In the genomic region with DNA sequence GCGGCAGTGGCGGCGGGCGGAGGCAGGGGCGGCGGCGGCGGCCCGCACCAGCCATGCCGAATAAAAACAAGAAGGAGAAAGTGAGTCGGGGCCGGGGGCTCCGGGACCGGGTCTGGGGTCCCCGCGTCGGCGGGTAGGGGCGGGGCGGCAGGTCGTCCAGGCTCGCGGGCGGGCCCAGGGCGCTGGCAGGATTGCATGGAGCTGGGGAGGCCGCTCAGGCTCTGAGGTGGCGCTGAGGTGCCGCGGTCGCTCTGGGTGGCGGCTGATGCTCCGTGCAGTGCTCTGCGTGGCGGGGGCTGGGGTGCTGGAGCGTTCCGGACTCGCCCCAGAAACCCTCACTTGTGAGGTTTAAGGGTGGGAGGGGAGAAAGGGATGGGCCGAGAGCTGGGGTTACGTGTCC, we compare ENCODE assay signal across 8 mouse cellular contexts. TPM values are rescaled to one million over a fixed set of nuclear protein-coding genes. Genes with fewer than 3 reads are reported as not detected.
DNase-seq lines count a peak whose midpoint lies in the region; ATAC-seq and TF ChIP-seq lines count a peak whose summit lies in the region.

No protein-coding gene starts in this region.

- H3K9ac ChIP-seq in ES-E14 (ENCODE audit: insufficient read depth, low read depth, low read length, poor library complexity, severe bottlenecking) = peak overlapping the region; percentile 77
- H3K9ac ChIP-seq in heart, postnatal 0 days (replicated peaks; ENCODE audit: low read depth, low read length) = peak overlapping the region; percentile 74

- no peak for TF ChIP-seq POLR2A in embryonic fibroblast, embryonic 13.5 days (IDR thresholded peaks at IDR 0.05; ENCODE audit: low read depth, low read length)

- DNase-seq in ES-E14 (ENCODE audit: low read depth, low spot score) = no peak
- DNase-seq in adrenal gland, postnatal 25 days = peak; percentile 62
- DNase-seq in heart, postnatal 0 days (ENCODE audit: low spot score) = no peak
- peak; percentile 53 to 73 for DNase-seq in kidney, postnatal 25 days
- DNase-seq in lung, postnatal 4 days = peak; percentile 59 to 72
- DNase-seq in right cerebral cortex, postnatal 25 days = peak; percentile 65
- peak; percentile 26 for DNase-seq in yolk sac, embryonic 10.5 days (ENCODE audit: low spot score)

- in situ Hi-C loops in ES-E14 (cut with MboI; ENCODE audit: low sequenced_read_pairs in 2 of 2, unreplicated experiment in 2 of 2) = loop anchor here in 1 of 2 experiments (25.0 kb wide), 1 partner anchor 390 kb away; the partner anchor contains the start of gene Mok

- peaks cover 0 to 2% of the 10 kb centered on the region in 2 experiments; a peak in 1 of 4 replicates for H3K4me1 ChIP-seq in ES-E14 (ENCODE audit: control insufficient read depth in 2 of 2, insufficient read depth in 2 of 2, low read length in 2 of 2, poor library complexity in 1 of 2)
- no peaks in the 10 kb centered on the region; the same call in 1 of the 2 replicates for H3K4me1 ChIP-seq in embryonic fibroblast, embryonic 13.5 days (ENCODE audit: control insufficient read depth, insufficient read depth, low read length)
- peaks cover 8% of the 10 kb centered on the region; the same call in 1 of the 2 replicates for H3K4me1 ChIP-seq in heart, postnatal 0 days (ENCODE audit: control insufficient read depth, insufficient read depth)

- H3K9me3 ChIP-seq in ES-E14 (ENCODE audit: control insufficient read depth, insufficient read depth, low read depth, low read length) = no peaks in the 10 kb centered on the region
- H3K9me3 ChIP-seq in heart, postnatal 0 days (replicated peaks; ENCODE audit: control insufficient read depth, low read length) = no peaks in the 10 kb centered on the region

- H3K27ac ChIP-seq in ES-E14 (ENCODE audit: insufficient read depth, low read depth, low read length, poor library complexity, severe bottlenecking) = peak overlapping the region; percentile 10; the same call in 1 of the 2 replicates
- H3K27ac ChIP-seq in embryonic fibroblast, embryonic 13.5 days (ENCODE audit: insufficient read depth, low read length) = no peak overlapping the region
- peak overlapping the region; percentile 69 for H3K27ac ChIP-seq in heart, postnatal 0 days (ENCODE audit: low read depth)

- 2% methylated on average over 29 of the region's 39 CpGs for WGBS in heart, postnatal 0 days

- TF ChIP-seq CTCF in embryonic fibroblast, embryonic 13.5 days (IDR thresholded peaks at IDR 0.05; ENCODE audit: borderline replicate concordance, insufficient read depth, low read length) = no peak
- no peak for TF ChIP-seq CTCF in heart, postnatal 0 days (IDR thresholded peaks at IDR 0.05; ENCODE audit: low read depth)

- peaks cover 9% of the 10 kb centered on the region; the same call in 1 of the 2 replicates for H3K36me3 ChIP-seq in ES-E14 (ENCODE audit: control insufficient read depth, insufficient read depth, low read length, poor library complexity, severe bottlenecking)
- H3K36me3 ChIP-seq in heart, postnatal 0 days (replicated peaks; ENCODE audit: control insufficient read depth, insufficient read depth, low read length) = no peaks in the 10 kb centered on the region

- H3K27me3 ChIP-seq in heart, postnatal 0 days (ENCODE audit: control insufficient read depth, insufficient read depth, low read length) = no peaks in the 10 kb centered on the region

- 0 out of 2 replicates have a peak, but pooled peaks have one; percentile 24 for ATAC-seq in heart, postnatal 0 days (ENCODE audit: insufficient read depth, low read depth)

- TF ChIP-seq EP300 in heart, postnatal 0 days (IDR thresholded peaks at IDR 0.05; ENCODE audit: low read depth) = no peak

- peak overlapping the region; percentile 82 to 90 for H3K4me3 ChIP-seq in ES-E14 (ENCODE audit: insufficient read depth in 1 of 2, low read depth in 1 of 2, low read length in 2 of 2, poor library complexity in 1 of 2, severe bottlenecking in 1 of 2)
- H3K4me3 ChIP-seq in embryonic fibroblast, embryonic 13.5 days (ENCODE audit: insufficient read depth, low read length) = peak overlapping the region; percentile 79
- peak overlapping the region; percentile 70 for H3K4me3 ChIP-seq in heart, postnatal 0 days (ENCODE audit: low read depth, low read length)

- peak overlapping the region; percentile 84 for H3K4me2 ChIP-seq in heart, postnatal 0 days (ENCODE audit: low read depth, low read length)

TF ChIP-seq in ES-E14, 5 proteins besides CTCF, POLR2A, EP300 and RAD21:
- no peak for TF ChIP-seq MAFK (IDR thresholded peaks at IDR 0.05; ENCODE audit: insufficient read depth, low read depth, low read length)
- no peak for TF ChIP-seq CHD2 (IDR thresholded peaks at IDR 0.05; ENCODE audit: low read depth, low read length)
- TF ChIP-seq ZNF384 (IDR thresholded peaks at IDR 0.05; ENCODE audit: low read depth, low read length) = no peak
- TF ChIP-seq ZC3H11A (IDR thresholded peaks at IDR 0.05; ENCODE audit: borderline replicate concordance, low read depth, low read length) = no peak

RNA-seq across cellular contexts. Expression of gene Ppp2r5c, which starts 0.4 kb away (rescaled TPM):
- 62.1 and 83.4 TPM in 2 replicates for total RNA-seq in ES-E14 (2012; rRNA removed)
- 98.6 and 115 TPM in 2 replicates for total RNA-seq in adrenal gland, postnatal 25 days (2021)
- 165 and 171 TPM in 2 replicates for polyA plus RNA-seq in embryonic fibroblast, embryonic 13.5 days (2011; ENCODE audit: insufficient read length, low read depth, missing spikeins)
- 103 and 104 TPM in 2 replicates for total RNA-seq in heart, postnatal 0 days (2014; rRNA removed; ENCODE audit: low replicate concordance)
- 108 and 118 TPM in 2 replicates for polyA plus RNA-seq in heart, postnatal 0 days (2015; fragmentation: Nextera tagmentation; extraction: Ambion mirVana)

Comparison
In these comparisons a context has a peak if more than half of its experiments do, and no peak if none do; other contexts are left out.
1. DNase-seq: peak in adrenal gland, postnatal 25 days (single experiment), kidney, postnatal 25 days (2 of 2), lung, postnatal 4 days (2 of 2), right cerebral cortex, postnatal 25 days (single experiment) and yolk sac, embryonic 10.5 days (single experiment); none in ES-E14 (single experiment) and heart, postnatal 0 days (single experiment).
2. Peak in every context shown above with its lines, with median percentiles within 50 percentile points of each other: H3K4me3 ChIP-seq.